Mouse (Mus musculus): ENCODE results near the gene Daglb.

Daglb gene

DNA sequence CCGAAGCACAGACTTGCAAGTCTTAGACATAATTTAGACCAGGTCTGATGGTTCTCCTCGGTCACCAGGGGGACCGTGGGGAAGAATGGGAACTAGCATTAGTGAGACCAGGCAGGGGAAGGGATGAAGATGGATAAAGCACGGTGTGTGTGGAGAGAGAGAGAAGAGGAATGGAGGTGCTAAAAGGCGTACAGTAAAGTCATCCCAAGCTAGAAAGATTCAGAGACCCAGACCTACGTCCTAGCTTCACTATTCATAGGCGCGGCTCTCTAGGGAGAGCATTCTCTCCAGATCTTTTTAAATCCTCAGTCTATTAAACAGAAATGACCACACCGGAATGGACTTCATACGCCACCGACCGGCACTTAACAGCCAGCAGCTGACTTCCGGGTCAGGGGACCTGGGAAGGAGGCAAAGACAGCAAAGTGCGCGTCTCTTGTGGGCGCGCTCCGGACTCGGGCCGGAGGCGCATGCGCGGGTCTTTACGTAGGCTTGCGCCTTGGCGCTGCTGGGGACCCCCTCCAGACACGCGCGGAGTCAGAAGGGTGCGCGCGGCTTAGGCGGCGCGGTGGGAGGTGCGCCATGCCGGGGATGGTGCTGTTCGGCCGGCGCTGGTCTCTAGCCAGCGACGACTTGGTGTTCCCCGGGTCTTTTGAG is at the start of gene Daglb:
Gene Daglb, plus strand, starts transcription at position 485 of the 657 bp plus-strand sequence.
- DNase-seq (ENCODE audit: low read depth, low spot score): peak; percentile 90

DNA sequence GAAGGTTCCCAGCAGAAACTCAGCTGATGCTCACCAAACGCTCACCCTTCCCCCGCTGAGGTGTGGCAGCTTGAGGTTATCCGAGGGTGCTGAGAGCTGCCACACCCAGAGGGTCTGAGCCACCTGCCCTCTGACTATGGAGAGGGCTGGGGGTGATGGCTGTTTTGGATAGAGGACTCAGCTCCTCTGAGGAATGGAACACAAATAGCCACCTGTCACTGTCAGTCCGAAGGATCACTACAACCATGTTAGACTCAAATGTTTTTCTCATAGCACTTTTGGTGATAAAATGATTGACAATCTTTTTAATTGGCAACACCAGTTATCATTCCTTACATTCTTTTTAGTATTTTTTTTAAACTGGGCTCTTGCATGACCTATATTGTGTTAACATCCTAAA is 42.9 kb upstream of the Daglb start:
- DNase-seq (ENCODE audit: low read depth, low spot score): no peak

DNA sequence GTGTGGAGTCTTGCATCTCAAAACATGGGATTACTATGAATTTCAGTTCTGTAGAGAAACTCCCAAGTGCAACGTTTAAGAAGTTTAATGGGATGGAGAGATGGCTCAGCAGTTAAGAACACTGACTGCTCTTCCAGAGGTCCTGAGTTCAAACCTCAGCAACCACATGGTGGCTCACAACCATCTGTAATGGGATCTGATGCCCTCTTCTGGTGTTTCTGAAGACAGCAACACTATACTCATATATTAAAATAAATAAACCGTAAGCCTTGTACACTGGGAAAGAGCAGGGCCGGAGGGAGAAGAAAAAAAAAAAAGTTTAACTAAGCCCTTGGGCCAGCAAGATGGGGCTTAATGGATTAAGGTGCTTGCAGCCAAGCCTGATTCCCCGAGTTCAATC is 41.4 kb upstream of the Daglb start:
- DNase-seq (ENCODE audit: low read depth, low spot score): no peak

DNA sequence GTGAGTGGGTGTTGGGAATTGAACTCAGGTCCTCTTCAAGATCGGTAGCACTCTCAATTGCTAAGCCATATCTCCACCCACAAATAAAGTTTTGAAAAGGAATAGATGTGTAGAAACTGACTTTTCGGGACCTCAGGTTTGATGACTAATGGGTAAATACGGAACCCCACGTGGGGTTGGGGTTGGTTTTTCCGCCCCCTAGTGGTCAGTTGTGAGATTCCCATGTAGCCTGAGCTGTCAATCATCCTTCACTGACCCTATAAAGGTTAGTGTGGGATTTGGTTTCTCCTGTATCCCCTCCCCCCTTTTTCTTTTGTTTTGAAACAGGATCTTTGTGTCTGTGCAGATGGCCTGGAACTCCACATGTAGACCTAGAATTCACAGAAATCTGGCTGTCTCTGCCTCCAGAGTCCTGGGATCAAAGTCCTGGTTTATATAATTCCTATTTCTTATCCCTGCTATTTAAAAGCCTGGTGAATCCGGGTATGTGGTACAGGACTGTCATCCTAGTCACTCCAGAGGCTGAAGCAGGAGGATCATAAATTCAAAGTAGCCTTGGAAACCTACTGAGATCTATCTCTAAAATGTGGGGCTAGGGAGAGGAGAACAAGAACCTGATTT is 40.4 kb upstream of the Daglb start:
- peak; percentile 69 for DNase-seq (ENCODE audit: low read depth, low spot score)

DNA sequence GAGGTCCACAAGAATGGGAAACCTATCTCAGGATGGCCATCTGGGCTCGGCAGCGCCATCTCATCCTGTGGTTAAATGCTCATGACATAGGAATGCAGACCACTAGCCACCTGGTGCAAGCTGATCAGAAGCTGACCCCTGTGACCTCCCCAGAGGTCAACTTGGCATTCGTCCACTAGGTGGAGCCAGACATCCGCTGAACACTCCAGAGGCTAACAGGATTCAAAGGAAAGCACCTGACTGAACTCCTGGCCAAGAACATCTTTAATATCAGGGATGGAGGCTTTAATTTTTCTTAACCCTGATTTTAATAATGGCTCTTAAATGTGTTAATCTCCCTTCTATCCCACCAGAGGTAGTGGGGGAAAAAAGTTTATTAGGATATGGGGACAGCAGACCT is 30.0 kb upstream of the Daglb start:
- DNase-seq (ENCODE audit: low read depth, low spot score): peak; percentile 71

DNA sequence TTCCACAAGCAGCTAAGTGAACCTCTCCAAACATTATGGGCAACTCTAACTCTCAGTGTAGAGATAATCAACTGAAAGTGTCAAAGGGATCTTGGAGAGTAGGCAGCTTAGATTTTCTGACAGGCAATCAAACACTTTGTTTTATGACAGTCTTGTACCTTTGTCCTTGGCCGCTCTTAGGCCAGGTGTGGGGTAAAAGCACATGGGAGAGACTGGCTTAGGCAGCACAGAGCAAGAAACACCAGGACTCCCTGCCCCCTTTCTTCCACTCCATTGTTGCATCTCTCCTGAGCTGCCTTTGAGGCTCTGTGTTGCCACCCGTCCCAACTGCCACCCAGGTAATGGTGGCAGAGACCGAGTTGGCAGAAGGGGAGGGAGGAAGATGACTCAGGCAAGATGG is 23.1 kb upstream of the Daglb start:
- no peak for DNase-seq (ENCODE audit: low read depth, low spot score)

DNA sequence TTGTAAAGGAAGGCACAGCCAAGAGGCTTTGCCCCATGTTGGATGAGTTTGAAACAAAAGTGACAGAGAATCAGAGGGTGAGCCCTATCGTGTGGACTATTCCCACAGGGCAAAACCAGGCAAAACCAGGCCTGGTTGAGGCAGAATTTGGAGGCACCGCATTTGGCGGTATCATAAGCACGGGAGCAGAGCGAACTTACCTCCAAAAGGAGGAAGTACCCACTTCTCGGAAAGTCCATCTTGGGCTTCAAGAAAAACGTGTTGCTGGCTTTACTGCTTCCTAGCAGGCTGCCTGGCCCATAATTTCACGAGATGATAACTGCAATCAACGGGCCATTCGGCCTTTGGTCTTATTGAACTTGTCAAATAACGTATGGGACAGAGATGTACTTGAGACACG is 22.6 kb upstream of the Daglb start:
- DNase-seq (ENCODE audit: low read depth, low spot score): no peak

DNA sequence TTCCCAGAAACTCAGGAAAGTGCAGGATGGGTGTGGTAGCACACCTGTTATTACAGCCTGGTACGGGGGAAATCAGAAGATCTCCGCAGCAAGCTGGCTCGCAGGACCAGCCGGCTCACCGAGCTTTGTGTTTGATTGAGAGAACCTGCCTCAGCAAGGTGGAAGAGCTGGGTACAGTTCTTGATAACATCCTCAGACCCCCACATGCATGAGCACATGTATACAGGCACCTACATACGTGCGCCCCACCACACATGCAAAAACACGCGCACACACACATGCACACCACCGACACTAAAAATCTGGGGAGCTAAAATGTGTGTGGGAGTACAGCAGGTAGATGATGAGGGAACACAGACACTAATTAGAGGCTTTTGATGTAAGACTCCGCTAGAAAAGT is 713 bp upstream of the Daglb start:
- DNase-seq (ENCODE audit: low read depth, low spot score): no peak

DNA sequence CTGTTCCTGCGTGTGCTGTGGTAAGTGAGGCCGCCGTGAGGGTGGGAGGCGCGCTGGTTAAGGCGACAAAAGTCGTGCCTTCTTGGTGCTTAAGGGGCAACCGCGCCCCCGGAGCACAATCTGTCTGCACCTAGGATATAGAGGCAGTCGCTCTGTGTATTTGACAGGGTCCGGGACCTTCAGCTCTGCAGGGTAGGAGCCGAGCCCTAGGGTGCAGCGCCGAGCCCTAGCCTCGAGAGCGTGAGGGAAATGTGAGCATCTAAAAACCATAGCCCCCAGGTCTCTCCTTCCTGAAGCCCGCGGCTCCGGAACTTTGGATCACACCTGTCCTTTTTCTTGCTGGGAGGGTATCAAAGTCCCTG is 354 bp downstream of the Daglb start:
- no peak for DNase-seq (ENCODE audit: low read depth, low spot score)

DNA sequence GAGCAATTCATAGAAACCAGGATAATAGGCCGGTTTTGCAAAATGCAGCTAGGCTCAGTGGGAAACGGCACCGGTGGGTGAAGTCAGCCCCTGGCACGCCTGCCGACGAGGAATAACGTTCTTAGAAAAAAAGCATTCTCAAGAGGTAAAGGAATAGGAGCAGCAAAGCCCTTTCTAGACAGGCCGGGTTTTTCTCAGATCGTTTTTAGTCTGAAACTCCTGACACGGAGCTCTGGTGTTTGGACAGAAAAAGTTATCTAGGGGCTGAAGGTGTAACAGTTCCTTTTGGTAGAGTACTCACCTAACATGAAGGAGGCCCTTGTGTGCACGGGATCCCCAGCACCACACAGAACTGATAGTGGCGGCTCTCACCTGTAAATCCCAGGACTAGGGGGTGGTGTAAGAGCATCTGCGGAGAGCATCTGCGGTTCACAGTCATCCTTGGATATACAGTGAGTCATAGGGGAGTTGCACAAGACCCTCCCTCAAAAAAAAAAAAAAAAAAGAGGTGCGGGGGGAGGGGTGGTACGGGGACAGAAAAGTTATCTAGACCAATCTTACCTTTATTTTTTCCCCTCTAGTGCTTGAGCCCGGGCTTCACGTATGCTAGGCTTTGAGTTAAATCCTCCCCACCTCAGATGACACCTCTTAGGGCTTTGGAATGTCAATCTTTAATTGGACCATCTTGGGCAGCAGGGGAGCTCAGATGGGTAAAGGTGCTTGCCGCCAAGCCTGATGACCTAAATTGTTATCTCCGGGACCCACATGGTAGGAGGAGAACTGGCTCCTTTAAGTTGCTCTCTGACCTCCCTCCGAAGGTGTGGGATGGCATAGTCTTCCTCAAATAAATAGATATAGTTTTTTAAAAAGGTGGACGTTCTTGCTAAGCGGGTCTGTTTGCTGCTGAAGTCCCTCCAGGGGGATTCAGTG is 1.0 kb downstream of the Daglb start:
- DNase-seq (ENCODE audit: low read depth, low spot score): no peak

DNA sequence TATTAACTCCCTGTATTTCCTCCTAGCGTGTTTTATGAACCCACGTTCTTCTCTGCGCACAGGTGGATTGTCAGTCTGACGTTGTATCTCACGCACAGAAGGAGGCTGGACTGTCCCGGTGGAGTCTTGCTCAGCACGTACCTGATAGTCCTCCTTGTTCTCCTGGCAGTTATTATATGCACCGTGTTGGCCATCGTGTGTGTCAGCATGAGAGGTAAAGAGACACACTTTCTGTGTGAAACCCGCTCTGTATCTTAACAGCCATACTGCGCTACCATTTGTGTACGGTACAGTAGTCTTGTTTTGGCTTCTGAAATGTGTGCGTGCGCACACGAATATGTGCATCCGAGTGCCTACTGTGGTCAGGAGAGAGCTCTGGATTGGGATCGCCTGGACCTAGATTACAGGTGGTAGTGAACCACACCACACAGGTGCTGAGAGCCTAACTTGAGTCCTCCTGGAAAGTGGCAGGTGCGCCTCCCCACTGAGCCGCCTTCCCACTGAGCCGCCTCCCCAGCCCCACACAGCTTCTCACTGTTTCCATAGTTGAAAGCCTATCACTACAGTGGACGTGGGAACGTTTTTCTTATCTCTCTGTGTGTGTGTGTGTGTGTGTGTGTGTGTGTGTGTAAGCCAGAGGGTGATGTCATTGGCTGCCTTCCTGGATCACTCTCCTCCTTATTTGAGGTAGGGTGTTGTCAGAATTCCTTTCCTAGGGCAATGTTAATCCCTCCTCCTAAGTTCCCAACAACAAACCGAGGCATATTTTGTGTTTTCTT is 2.7 kb downstream of the Daglb start:
- no peak for DNase-seq (ENCODE audit: low read depth, low spot score)

DNA sequence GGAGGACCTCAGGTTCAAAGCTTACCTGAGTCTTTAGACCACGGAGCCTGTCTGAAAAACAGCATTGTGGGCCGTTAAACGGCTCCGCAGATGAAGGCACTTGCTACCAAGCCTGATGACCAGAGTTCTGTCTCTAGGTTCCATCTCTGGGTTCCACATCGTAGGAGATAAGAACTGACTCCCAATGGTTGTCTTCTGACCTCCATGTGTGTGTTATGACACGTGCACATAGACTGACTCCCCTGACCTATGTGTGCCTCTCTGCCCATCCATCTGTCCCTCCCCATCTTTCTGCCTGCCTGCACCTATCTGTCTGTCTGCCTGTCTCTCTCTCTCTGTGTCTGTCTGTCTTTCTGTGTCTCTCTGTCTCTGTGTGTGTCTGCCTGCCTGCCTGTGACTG is 3.5 kb downstream of the Daglb start:
- DNase-seq (ENCODE audit: low read depth, low spot score): no peak

DNA sequence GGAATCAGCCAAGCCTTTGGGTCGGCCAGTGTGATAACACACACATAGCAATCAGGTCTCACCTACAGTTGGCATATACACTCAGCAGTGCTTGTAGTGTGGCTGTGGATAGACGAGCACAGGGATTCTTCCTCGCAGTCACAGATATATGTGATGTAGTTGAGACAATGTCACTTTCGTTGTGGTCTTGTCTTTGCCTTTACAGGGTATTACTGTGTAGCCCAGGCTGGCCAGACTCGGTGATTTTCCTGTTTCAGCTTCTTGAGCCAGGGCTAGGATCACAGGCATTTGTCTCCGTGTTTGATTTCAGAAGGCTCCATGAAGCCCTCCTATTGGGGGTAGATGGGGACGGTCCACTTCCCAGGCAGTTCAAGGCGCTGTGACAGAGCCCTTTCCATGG is 5.2 kb downstream of the Daglb start:
- no peak for DNase-seq (ENCODE audit: low read depth, low spot score)

DNA sequence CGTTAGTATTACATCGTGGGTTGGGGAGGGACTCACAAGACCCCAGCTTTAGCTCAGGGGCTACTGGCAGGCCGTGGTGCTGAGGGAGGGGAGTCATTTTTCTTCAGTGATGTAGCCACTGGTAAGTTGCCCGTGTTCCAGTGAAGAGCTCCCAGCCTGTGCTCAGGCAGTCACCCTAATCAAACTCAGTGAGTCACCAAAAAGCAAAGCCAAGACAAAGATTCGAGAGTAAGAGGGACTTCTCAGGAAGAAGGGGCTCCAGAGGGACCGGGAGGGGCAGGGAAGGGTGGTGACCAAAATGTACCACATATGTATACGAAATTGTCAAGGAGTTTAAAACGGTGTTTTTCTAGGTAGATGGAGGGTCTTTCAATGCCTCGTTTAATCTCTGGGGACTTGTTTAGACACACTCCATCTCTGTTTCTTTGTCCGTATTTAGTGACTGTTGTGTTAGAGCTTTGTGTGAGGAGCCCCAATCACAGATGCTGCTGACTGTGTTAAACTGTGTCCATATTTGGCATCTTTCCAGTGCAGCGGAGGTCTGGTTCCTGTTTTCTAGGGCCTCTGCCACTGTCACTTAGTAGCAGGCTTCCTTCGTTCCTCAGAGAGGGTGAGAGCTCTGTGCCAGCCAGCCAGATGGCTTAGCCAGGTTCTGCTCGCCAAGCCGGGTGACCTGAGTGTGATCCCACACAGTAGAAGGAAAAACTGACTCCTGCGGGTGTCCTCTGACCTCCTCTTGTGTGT is 6.2 kb downstream of the Daglb start:
- DNase-seq (ENCODE audit: low read depth, low spot score): no peak

DNA sequence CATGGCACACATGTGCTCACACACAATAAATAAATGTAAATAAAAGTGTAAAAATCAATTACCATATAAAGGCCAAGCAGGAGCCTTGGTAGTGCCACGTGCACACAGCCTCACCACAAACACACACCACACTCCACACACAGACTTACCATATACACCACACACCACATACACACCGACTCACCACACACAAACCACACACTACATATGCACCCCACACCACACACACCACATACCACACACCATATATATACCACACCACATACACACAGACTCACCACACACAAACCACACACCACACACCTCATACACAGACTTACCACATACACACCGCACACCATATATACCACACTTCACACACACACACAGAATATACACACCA is 6.8 kb downstream of the Daglb start:
- DNase-seq (ENCODE audit: low read depth, low spot score): no peak

DNA sequence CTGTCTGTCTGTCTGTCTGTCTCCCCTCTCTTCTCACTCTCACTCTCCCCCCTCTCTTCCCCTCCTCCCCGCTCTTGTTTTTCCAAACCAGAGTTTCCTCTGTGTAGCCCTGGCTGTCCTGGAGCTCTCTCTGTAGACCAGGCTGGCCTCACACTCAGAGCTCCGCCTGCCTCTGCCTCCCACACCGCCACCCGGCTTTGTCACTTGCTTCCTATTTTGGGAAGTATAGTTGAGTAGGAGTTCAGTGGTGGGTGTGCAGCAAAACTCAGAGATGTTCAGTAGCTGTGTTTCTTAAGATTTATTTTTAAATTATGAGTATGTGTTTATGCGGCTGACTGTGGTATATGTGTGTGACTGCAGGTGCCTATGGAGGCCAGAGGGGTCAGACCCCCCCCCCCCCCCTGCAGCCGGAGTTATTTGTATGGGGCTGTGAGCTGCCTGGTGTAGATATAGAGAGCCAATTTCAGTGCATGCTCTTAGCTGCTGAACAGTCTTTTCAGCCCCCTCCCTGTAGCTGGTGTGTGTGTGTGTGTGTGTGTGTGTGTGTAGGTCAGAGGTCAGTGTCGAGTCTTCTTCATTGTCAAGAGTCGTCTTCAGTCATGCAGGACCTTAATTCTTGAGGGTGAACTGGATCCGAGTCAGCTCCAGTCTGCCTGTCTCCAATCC is 7.7 kb downstream of the Daglb start:
- no peak for DNase-seq (ENCODE audit: low read depth, low spot score)

DNA sequence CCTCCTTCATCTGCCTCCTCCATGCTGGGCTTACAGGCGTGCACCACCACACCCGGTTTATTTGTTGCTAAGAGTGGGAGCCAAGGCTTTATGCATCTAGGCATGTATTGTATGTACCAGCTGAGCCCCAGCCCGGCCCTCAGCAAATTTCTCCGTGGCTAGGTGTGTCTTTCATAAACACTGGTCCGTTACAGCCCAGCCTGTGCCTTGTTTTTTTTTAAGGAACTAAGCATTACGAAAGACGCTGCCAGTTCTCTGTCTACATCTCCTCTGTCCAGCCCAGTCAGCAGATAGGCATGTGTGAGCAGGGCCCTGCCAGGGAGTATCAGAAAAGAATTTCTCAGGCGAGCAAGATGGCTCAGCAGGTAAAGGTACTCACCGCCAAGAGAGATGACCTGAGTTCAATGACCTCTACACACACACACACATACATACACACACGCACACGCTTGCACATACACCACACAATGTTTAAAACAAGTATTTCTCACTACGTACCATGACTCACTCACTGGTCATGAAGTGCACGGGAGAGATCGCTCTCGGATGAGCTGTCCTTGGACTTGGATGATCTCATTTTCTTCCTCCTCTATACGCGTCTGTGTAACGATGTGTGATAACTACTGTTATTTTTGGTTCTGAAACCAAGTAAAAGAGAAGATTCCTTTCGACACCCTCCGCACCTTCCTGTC is 10.9 kb downstream of the Daglb start:
- DNase-seq (ENCODE audit: low read depth, low spot score): no peak

DNA sequence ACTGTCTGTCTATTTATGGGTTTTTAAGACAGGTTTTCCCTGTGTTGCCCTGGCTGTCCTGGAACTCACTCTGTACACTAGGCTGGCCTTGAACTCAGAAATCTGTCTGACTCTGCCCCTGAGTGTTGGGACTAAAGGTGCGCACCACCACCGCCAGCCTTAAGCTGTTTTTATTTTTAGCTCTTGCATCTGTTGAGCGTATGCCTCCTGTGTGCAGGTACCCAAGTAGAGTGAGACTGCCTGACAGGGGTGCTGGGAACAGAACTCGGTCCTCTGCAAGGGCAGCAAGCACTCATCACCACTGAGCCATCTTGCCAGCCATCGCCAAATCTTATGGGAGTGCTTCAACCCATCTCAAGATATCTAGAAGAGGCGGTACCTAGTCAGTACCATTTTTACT is 11.6 kb downstream of the Daglb start:
- no peak for DNase-seq (ENCODE audit: low read depth, low spot score)

DNA sequence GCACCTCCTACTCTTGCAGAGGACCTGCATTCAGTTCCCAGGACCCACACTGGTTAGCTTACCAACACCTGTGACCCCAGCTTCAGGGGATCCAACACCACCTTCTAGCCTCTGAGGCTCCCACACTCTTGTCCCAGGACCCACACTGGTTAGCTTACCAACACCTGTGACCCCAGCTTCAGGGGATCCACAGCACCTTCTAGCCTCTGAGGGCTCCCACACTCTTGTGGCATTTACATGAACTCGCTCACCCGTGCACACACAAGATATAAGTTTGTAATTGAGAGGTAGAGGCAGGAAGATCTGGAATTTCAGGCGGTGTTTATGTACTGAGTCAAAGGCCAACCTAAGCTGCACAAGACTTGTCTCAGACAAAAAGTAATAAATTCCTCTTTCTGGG is 13.5 kb downstream of the Daglb start:
- DNase-seq (ENCODE audit: low read depth, low spot score): no peak

DNA sequence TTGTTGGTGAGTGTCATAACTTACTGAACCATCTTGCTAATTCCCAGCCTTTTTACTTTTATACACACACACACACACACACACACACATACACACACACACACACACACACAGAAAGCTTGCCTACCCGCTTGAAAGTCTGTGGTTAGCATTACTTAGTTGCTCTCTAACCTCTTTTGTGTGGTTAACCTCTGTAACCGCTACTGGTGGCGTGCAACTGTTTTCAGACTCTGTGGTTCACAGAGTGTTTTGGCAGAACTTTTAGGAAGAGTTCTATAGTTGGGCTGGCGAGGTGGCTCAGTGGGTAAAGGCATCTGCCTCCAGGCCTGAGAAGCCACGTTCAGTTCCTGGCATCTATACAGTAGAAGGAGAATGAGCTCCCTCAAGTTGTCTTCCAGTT is 20.6 kb downstream of the Daglb start:
- peak; percentile 76 for DNase-seq (ENCODE audit: low read depth, low spot score)

Data from CD4-positive helper T cell, adult 2 months (primary cell).